Mouse (Mus musculus) embryonic fibroblast, embryonic 13.5 days (primary cell): ENCODE data around the gene Rhot2.

Source experiments
- CTCF ChIP-seq: IDR thresholded peaks from 2 replicates; pipeline ENCODE4 v1.5.1; 2011; ENCODE audit warnings: mild to moderate bottlenecking, control low read depth, low read length, moderate library complexity, borderline replicate concordance; ENCODE audit not compliant: insufficient read depth
- POLR2A ChIP-seq: IDR thresholded peaks from 2 replicates; pipeline ENCODE4 v1.6.1; 2011; ENCODE audit warnings: low read depth, mild to moderate bottlenecking, control low read depth, low read length, moderate library complexity

- TF ChIP-seq CTCF (no peak), POLR2A (no peak)
Observed at GRCm38 (mm10) chr17:25865288-25865687, 20.6 kb upstream of the Rhot2 start.
